Mouse (Mus musculus): Measurements from ENCODE around the gene Dazl. TPM values are rescaled to one million over a fixed set of nuclear protein-coding genes. Genes with fewer than 3 reads are reported as not detected.
A peak's percentile ranks its signal among the peaks of the same experiment; 100 is the strongest.

Dazl gene
- polyA plus RNA-seq (2016; fragmentation: Nextera tagmentation; extraction: Ambion mirVana), result 0.52 TPM in 1 of 2 replicates, not detected in the other

DNA sequence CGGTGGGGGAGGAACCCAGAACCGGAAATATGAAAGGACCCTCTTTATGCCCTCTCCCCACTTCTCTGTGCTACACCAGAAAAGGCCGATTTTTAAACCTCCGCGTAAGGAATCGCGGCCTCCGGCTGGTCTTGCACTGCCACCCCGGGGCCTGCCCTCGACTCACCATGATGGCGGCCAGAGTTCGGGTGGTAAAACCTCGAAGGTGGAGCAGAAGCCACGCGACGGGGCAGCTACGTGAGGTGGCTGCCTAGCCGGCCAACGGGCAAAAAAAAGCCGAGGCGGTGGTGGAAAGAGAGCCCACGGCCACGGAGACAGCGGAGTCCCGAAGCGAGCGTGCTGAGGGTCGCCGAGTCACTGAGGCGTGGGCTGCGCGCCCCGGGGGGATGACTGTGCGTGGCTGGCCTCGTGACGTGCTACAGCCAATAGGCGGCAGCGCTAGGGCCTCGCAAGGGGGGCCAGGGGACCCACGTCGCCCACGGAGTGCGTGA, at the start of gene Dazl:
Dazl (minus strand) TSS at position 396 of the 491 bp plus-strand sequence.
- H3K27me3 ChIP-seq (replicated peaks; ENCODE audit: low read depth, poor library complexity, severe bottlenecking), result no peaks in the 10 kb centered on the region
- DNase-seq (ENCODE audit: low spot score), result no peak
- H3K36me3 ChIP-seq (replicated peaks), result peaks cover 8% of the 10 kb centered on the region
- H3K27ac ChIP-seq (replicated peaks), result peak within 1 kb of the TSS; percentile 89
- peaks cover 6% of the 10 kb centered on the region; the same call in 1 of the 2 replicates for H3K4me1 ChIP-seq
- H3K9me3 ChIP-seq, result peaks cover 15% of the 10 kb centered on the region
- WGBS, result 89% methylated on average over 43 of the region's 43 CpGs
- peak within 1 kb of the TSS; percentile 60 for H3K4me3 ChIP-seq

DNA sequence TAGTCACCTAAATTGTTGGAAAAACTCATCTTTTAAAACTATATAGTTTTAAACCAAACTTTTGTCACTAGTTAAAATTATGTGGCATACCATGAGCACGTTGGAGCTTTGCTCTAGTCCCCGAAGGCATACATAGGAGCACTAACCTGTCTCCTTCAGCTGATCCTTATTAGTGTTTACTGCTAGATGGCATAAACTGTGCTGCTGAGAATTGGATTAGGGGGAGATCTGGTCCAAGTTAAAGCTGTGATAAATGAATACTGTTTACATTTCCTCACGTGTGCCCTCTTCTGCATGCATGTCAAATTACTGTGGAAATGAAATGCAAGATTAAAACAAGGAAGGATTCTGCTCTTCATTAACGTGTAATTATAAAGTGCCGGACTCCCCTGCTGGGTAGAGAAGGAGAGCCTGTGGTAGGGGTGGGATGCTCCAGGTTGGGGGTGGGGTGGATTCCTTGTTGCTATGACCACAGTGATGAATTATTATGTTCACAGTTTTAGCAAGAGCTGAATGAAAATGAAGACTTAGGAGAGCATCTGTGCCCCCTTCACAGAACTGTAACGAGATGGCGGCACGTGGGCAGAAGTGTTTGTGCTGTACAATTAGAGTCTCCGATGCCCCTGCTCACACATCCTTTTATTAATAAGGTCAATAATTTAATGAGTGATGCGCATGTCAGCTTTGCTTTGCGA, 48.6 kb upstream of the Dazl start:
- no peak overlapping the region for H3K27ac ChIP-seq (replicated peaks)
- H3K9me3 ChIP-seq, result no peaks in the 10 kb centered on the region
- H3K36me3 ChIP-seq (replicated peaks), result no peaks in the 10 kb centered on the region
- 81% methylated on average over 11 of the region's 11 CpGs for WGBS
- no peak for DNase-seq (ENCODE audit: low spot score)
- H3K4me1 ChIP-seq, result peaks cover 8% of the 10 kb centered on the region; the same call in 1 of the 2 replicates
- no peaks in the 10 kb centered on the region for H3K27me3 ChIP-seq (replicated peaks; ENCODE audit: low read depth, poor library complexity, severe bottlenecking)
- no peak overlapping the region for H3K4me3 ChIP-seq

DNA sequence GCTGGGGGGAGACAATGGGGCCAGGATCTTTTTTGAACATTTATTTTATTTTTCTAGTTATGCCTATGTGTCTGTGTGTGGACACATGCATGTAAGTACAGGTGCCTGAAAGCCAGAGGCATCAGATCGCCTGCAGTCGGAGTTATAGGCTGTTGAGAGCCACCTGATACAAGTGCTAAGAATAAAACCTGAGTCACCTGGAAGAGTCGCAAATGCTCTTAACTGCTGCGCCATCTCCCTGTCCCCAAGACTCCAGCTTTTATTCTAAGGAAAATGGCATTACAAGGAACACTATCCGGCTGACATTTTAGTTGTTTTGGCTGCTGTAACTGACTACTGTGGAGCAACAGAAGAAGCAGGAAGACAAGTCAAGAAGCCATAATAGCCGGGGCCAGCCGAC, 45.5 kb upstream of the Dazl start:
- 87% methylated on average over 7 of the region's 7 CpGs for WGBS
- no peak overlapping the region for H3K27ac ChIP-seq (replicated peaks)
- no peaks in the 10 kb centered on the region for H3K9me3 ChIP-seq

DNA sequence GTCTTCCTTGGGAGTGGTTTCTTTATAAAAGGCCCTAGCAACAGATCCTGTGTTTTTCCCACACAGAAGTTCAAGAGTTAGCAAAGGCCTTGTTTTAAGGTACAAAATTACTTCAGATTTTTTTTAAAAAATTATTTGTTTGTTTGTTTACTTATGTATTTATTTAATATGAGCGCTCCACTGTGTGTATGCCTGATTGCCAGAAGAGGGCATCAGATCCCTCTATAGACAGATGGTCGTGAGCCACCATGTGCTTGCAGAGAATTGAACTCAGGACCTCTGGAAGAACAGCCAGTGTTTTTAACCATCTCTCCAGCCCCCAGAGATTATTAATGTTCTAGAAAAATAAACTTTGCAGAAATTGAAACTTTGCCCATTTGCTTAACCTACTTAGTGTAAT, 42.3 kb upstream of the Dazl start:
- no peak for DNase-seq (ENCODE audit: low spot score)
- Histone ChIP-seq H3K36me3 (replicated peaks) (no peaks in the 10 kb centered on the region), H3K27me3 (replicated peaks; ENCODE audit: low read depth, poor library complexity, severe bottlenecking) (no peaks in the 10 kb centered on the region), H3K4me1 (peaks cover 8% of the 10 kb centered on the region; the same call in 1 of the 2 replicates), H3K4me3 (no peak overlapping the region), H3K27ac (replicated peaks) (no peak overlapping the region), H3K9me3 (no peaks in the 10 kb centered on the region)
- 78% methylated on average over 2 of the region's 2 CpGs for WGBS

More for the DNA sequence above, 45.5 kb upstream of the Dazl start:
- Histone ChIP-seq H3K4me3 (no peak overlapping the region), H3K27me3 (replicated peaks; ENCODE audit: low read depth, poor library complexity, severe bottlenecking) (no peaks in the 10 kb centered on the region), H3K4me1 (peaks cover 8% of the 10 kb centered on the region; the same call in 1 of the 2 replicates), H3K36me3 (replicated peaks) (no peaks in the 10 kb centered on the region)
- DNase-seq (ENCODE audit: low spot score), result no peak

DNA sequence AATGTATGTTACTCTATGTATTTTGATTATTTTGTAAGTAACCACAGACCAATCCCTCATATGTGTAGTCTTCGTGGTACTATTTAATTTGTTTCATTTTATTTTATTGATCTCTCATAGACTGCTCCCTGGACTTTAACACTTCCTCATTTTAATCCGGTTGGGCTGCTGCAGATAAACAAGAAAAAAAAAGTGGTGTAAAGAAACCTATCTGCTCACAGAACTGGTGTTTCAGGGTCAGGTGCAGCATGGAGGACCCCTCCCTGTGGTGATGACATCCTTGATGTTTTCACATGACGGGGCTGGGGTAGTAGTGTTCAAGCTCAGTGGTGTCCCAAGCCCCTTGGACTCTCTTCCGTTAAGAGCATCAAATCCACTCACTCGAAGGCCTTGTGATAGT, 41.3 kb upstream of the Dazl start:
- peaks cover 12% of the 10 kb centered on the region for H3K4me1 ChIP-seq

DNA sequence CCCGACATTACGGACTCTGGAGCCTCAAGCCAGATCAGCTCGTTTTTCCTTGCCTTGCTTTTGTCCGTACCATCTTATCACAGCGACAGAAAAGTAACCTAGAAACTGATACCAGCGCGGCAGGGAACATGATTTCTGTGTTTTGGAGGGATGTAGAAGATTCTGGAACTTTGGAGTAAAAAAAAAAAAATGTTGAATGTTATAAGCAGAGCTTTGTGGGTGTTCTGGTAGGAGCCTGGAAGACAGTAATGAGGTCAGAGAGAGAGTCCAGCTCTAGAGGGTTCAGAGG, 38.5 kb upstream of the Dazl start:
- no peaks in the 10 kb centered on the region for H3K36me3 ChIP-seq (replicated peaks)
- DNase-seq (ENCODE audit: low spot score), result no peak
- H3K27me3 ChIP-seq (replicated peaks; ENCODE audit: low read depth, poor library complexity, severe bottlenecking), result no peaks in the 10 kb centered on the region
- WGBS, result 84% methylated on average over 7 of the region's 7 CpGs
- H3K4me3 ChIP-seq, result no peak overlapping the region
- H3K27ac ChIP-seq (replicated peaks), result no peak overlapping the region
- H3K9me3 ChIP-seq, result no peaks in the 10 kb centered on the region
- H3K4me1 ChIP-seq, result peaks cover 14% of the 10 kb centered on the region

More for the DNA sequence above, 41.3 kb upstream of the Dazl start:
- 87% methylated on average over 5 of the region's 5 CpGs for WGBS
- H3K27ac ChIP-seq (replicated peaks), result no peak overlapping the region
- no peaks in the 10 kb centered on the region for H3K9me3 ChIP-seq
- no peak overlapping the region for H3K4me3 ChIP-seq
- H3K36me3 ChIP-seq (replicated peaks), result no peaks in the 10 kb centered on the region
- no peaks in the 10 kb centered on the region for H3K27me3 ChIP-seq (replicated peaks; ENCODE audit: low read depth, poor library complexity, severe bottlenecking)
- no peak for DNase-seq (ENCODE audit: low spot score)

DNA sequence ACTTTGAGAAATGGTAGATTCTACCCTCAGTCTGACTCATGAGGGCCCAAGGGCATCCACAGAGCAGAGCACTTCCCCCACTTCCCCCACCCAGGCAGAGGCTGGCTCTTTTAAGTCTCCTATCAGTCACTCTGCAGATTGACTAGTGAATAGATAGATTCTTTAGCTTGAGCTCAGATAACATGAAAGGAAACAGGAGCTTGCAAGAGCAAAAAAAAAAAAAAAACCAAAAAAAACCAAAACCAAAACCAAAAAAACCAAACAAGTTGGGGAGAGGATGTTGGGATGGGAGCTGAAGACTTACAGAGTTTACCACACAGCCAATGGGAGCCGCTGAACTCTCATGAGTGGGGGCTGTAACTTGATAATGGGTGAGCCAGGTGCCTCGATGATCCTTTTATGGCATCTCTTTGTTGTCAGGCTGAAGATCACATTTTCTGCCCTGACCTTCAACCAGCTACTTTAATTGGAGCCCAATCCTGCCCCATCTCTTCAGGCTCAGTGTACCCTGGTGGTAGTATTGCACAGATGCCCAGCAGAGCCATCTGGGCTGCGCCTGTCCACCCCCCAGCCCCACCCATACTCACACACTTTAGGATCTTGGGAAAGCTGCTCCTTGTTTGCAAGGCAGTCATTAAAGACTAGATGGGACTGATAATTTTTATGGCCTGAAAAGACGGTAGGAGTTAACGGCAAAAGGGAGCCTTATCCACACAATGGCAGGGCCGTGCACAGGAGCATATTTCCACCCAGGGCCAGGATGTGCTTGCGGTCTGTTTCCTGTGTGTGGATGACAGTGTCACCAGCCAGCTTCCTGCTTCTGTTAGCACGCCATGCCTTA, 38.0 kb upstream of the Dazl start:
- H3K4me1 ChIP-seq, result peaks cover 14% of the 10 kb centered on the region
- no peaks in the 10 kb centered on the region for H3K9me3 ChIP-seq
- H3K27ac ChIP-seq (replicated peaks), result peak overlapping the region; percentile 63
- H3K36me3 ChIP-seq (replicated peaks), result no peaks in the 10 kb centered on the region
- DNase-seq (ENCODE audit: low spot score), result no peak
- 82% methylated on average over 8 of the region's 8 CpGs for WGBS
- no peak overlapping the region for H3K4me3 ChIP-seq
- H3K27me3 ChIP-seq (replicated peaks; ENCODE audit: low read depth, poor library complexity, severe bottlenecking), result no peaks in the 10 kb centered on the region

DNA sequence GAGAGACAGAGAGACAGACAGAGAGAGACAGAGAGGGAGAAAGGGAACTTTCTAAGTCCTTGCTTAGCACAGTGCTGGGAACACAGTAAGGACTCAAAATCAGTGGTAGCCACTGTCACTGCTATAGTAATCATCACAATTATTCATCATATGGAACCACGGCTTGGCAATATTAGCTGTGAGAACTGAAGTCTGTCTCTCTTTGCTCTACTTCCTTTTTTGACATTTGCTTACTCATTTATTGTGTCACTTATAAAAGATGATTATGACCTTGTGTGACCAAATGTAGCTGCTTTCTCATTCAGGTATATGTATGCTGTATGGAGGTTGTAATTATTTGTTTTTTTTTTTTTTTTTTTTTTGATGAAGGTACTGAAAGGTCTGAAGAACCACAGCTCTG, 36.8 kb upstream of the Dazl start:
- Histone ChIP-seq H3K27ac (replicated peaks) (no peak overlapping the region; the same call in 1 of the 2 replicates), H3K9me3 (no peaks in the 10 kb centered on the region), H3K4me1 (peaks cover 14% of the 10 kb centered on the region), H3K36me3 (replicated peaks) (no peaks in the 10 kb centered on the region), H3K27me3 (replicated peaks; ENCODE audit: low read depth, poor library complexity, severe bottlenecking) (no peaks in the 10 kb centered on the region), H3K4me3 (no peak overlapping the region)
- DNase-seq (ENCODE audit: low spot score), result no peak
- 91% methylated on average over 1 of the region's 1 CpGs for WGBS

DNA sequence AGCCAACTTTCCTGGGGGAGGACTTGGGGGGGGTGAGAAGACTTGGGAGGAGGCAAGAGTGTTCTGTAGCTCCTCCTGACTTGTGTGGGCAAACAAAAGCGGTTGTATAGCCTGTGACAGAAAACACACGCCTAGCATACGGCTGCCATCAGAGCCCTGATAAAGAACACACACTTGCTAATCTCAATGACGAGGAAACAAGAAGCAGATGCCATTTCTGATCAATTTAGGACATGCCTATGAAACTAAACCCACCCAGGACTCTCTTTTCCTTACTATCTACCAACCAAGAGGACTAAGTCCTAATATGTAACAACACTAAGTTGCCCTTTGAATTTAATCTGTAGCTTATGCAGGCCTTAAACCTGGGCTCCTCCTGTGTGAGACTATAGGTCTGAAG, 31.2 kb upstream of the Dazl start:
- H3K9me3 ChIP-seq, result no peaks in the 10 kb centered on the region
- H3K36me3 ChIP-seq (replicated peaks), result no peaks in the 10 kb centered on the region
- 76% methylated on average over 4 of the region's 4 CpGs for WGBS
- H3K27me3 ChIP-seq (replicated peaks; ENCODE audit: low read depth, poor library complexity, severe bottlenecking), result no peaks in the 10 kb centered on the region
- H3K4me3 ChIP-seq, result no peak overlapping the region
- DNase-seq (ENCODE audit: low spot score), result no peak
- H3K4me1 ChIP-seq, result peaks cover 3% of the 10 kb centered on the region
- H3K27ac ChIP-seq (replicated peaks), result no peak overlapping the region

DNA sequence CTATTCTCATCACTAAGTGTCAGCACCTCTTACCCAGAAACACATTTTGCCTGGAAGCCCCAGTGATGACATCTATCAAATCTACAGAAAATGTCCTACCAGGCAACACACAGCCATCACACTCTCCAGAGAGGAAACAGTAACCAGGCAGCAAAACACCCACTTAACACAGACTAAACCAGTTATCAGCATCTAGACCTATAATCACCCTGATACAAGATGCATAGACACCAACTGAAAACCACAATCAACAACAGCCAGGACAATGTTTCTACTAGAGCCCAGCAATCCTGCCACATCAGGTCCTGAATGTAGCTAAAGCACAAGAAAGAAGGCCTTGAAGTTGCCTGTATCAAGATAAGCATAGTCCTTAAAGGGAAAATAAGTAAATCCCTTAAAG, 25.4 kb upstream of the Dazl start:
- H3K27ac ChIP-seq (replicated peaks), result no peak overlapping the region
- H3K36me3 ChIP-seq (replicated peaks), result no peaks in the 10 kb centered on the region
- H3K4me3 ChIP-seq, result no peak overlapping the region
- no peaks in the 10 kb centered on the region for H3K27me3 ChIP-seq (replicated peaks; ENCODE audit: low read depth, poor library complexity, severe bottlenecking)
- H3K4me1 ChIP-seq, result peaks cover 5% of the 10 kb centered on the region; the same call in 1 of the 2 replicates
- H3K9me3 ChIP-seq, result no peaks in the 10 kb centered on the region
- no peak for DNase-seq (ENCODE audit: low spot score)

DNA sequence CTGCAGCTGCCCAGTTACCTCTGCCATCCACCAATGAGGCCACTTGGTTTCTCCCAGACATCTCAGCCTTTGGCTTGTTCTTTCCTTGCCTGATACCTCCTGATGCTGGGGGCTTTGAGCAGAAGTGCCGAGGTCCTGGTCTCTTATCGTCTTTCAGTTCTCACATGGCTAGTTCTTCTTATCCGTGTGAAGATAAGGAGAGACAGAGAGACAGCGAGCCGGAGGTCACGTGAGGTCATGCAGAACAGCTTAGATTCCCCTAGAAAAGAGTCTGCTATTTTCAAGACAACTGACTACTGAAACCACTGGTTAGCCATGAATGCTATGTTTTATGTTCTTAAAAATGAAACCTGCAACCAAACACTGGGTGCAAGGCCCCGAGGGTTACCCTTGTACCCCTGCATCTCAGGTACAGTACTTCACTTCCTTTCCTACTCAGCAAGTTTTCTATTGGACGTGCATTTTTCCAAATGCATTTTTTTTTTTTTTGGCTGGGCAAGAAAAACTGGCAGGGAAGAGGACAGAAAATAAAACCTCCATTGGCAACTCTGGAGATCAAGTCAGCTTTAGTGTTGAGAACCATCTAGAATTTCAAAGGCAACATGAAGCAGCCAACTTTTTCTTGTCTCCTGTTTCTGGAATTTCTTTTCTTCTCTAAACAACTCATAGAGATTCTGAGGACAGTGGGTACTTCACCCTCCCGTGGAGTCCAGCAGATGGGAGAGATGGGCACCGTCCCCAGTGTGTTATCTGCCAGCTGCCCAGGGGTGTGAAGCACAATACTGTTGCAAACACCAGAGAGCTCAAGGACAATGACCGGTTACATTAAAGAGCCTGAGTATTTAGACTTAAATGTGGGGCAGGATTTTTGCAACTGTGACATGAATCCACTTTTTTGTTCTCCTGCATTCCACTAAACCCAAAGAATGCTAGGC, 23.0 kb upstream of the Dazl start:
- peaks cover 5% of the 10 kb centered on the region; the same call in 1 of the 2 replicates for H3K4me1 ChIP-seq
- no peaks in the 10 kb centered on the region for H3K9me3 ChIP-seq
- DNase-seq (ENCODE audit: low spot score), result no peak
- H3K27ac ChIP-seq (replicated peaks), result no peak overlapping the region
- no peaks in the 10 kb centered on the region for H3K36me3 ChIP-seq (replicated peaks)
- H3K27me3 ChIP-seq (replicated peaks; ENCODE audit: low read depth, poor library complexity, severe bottlenecking), result no peaks in the 10 kb centered on the region
- no peak overlapping the region for H3K4me3 ChIP-seq
- 58% methylated on average over 11 of the region's 11 CpGs for WGBS

DNA sequence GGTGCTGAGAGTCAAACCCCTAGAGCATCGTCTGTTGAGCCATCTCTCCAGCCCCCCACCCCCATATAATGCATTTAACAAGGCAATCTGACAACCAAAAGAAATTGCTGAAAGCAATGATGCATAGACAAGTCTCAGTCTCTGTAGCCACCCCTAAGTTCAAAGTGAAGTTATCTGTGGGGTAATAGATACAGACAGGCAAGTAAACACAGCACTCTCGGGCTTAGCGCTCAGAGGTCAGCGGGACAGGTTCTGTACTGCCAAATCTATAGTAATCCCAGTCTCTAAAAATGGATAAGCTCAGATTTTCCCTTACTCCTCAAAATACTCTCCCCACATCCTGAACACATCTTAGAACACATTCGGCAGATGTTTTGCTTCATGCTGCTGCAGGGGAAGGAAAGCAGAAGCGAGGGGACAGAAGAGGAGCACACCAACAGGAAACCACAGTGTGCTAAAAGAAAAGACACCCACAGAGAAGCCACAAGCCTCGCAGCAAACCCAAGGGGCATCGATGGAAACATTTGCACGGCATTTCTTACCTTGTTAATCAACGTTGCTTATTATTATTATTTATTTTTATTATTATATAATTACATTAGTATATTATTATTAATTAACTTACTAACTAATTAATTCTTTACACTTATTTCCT, 16.8 kb upstream of the Dazl start:
- H3K36me3 ChIP-seq (replicated peaks), result no peaks in the 10 kb centered on the region
- no peak overlapping the region for H3K4me3 ChIP-seq
- H3K27me3 ChIP-seq (replicated peaks; ENCODE audit: low read depth, poor library complexity, severe bottlenecking), result no peaks in the 10 kb centered on the region
- no peak for DNase-seq (ENCODE audit: low spot score)
- WGBS, result 76% methylated on average over 10 of the region's 10 CpGs
- peaks cover 8% of the 10 kb centered on the region for H3K4me1 ChIP-seq
- H3K9me3 ChIP-seq, result no peaks in the 10 kb centered on the region
- H3K27ac ChIP-seq (replicated peaks), result no peak overlapping the region
